Mouse (Mus musculus) limb, embryonic 13.5 days (tissue): ENCODE data around the gene Lactbl1. TPM values are rescaled to one million over a fixed set of nuclear protein-coding genes. Genes with fewer than 3 reads are reported as not detected.

Experiments
- ATAC-seq: fragments of 200-750 bp; cut with Nextera tagmentation; 2 replicates; pipeline ENCODE4 v1.8.0; 2017; ENCODE audit warnings: low read depth, moderate number of reproducible peaks, moderate TSS enrichment; ENCODE audit not compliant: low FRiP score
- H3K27ac ChIP-seq: fragments of 300-500 bp; sonication (generic); 2 replicates; pipeline ENCODE4 v1.5.1; 2015; ENCODE audit warnings: inconsistent platforms, mild to moderate bottlenecking, moderate library complexity
- H3K27me3 ChIP-seq: fragments of 300-500 bp; sonication (generic); 2 replicates; pipeline ENCODE4 v1.6.1; 2015; ENCODE audit warnings: mild to moderate bottlenecking, inconsistent platforms
- H3K36me3 ChIP-seq: fragments of 300-500 bp; sonication (generic); 2 replicates; pipeline ENCODE4 v1.6.1; 2015; ENCODE audit warnings: inconsistent platforms, mild to moderate bottlenecking, moderate library complexity
- H3K4me1 ChIP-seq: fragments of 300-500 bp; sonication (generic); 2 replicates; pipeline ENCODE4 v1.6.1; 2015; ENCODE audit warnings: inconsistent platforms
- H3K4me2 ChIP-seq: fragments of 300-500 bp; sonication (generic); replicated peaks from 2 replicates; pipeline ENCODE4 v1.6.1; 2015; ENCODE audit warnings: inconsistent platforms, mild to moderate bottlenecking, moderate library complexity
- H3K4me3 ChIP-seq: fragments of 300-500 bp; sonication (generic); 2 replicates; pipeline ENCODE4 v1.5.1; 2015; ENCODE audit warnings: moderate library complexity, mild to moderate bottlenecking, inconsistent platforms
- H3K9ac ChIP-seq: fragments of 300-500 bp; sonication (generic); 2 replicates; pipeline ENCODE4 v1.6.1; 2015; ENCODE audit warnings: mild to moderate bottlenecking, inconsistent platforms
- H3K9me3 ChIP-seq: fragments of 300-500 bp; sonication (generic); 2 replicates; pipeline ENCODE4 v1.6.1; 2016; ENCODE audit warnings: inconsistent platforms
- WGBS: fragments of 180-500 bp; shearing (Covaris S2); methylation state at CpG from one replicate; pipeline ENCODE4 v1.1.7; 2015; 5-methylcytosine and 5-hydroxymethylcytosine counted together
- polyA plus RNA-seq: library from polyadenylated mRNA; unstranded; fragments of >200 nt; fragmentation: Nextera tagmentation; extraction: Ambion mirVana; gene quantifications from 2 replicates; pipeline ENCODE4 v1.2.1, GENCODE M21; 2015

The Lactbl1 gene
- polyA plus RNA-seq, result 0.05 TPM in 1 of 2 replicates, not detected in the other

DNA sequence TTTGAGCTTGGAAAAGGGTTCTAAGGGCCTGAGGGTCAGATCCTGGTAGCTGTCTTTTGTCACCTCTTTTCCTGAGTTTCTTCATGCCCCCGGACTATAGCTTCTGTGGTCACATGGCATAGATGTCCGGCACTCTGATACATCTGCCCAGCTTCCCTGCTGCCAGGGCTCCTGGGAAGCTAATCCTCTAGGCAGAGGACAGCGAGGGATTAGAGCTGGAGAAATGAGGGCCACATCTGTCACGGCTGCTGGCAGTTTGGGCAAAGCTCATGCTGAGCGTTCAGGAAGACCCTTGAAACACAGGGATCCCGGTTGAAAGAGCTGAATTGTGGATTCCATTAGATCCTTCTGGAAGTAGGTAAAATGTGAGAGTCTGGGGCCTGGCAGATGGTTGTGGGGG lies at the start of gene Lactbl1:
Gene Lactbl1, plus strand, starts transcription at position 234 of the 400 bp plus-strand sequence.
- Histone ChIP-seq H3K36me3 (no peaks in the 10 kb centered on the region), H3K4me2 (no peak within 1 kb of the TSS), H3K4me3 (no peak within 1 kb of the TSS), H3K9me3 (no peaks in the 10 kb centered on the region), H3K27me3 (0 out of 2 replicates have a peak, but pooled peaks cover 7% of the 10 kb centered on the region), H3K9ac (peak within 1 kb of the TSS; percentile 19), H3K4me1 (no peaks in the 10 kb centered on the region), H3K27ac (no peak within 1 kb of the TSS)
- no peak for ATAC-seq
- WGBS, result 47% methylated on average over 6 of the region's 6 CpGs

DNA sequence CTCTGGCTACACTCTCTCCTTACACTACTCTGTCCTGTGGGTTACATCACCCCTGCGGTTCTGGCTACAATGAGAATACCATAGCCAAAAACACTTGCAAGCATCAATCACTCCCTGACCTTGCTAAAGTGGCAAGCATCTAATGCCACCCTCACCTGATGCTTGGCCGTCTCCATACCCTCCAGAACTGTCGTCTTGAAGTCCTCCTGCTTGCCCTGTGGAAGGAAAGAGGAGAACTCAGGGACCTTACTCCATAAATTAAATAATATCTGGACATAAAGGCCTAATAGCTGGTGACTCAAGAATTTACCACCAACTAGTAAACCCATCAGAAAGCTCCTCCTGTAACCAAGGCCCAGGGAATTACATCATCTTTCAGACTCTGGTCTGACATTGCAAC lies 40.5 kb upstream of the Lactbl1 start:
- Histone ChIP-seq H3K36me3 (peaks cover 17% of the 10 kb centered on the region), H3K4me3 (no peak overlapping the region), H3K9ac (no peak overlapping the region), H3K4me1 (peaks cover 20% of the 10 kb centered on the region), H3K27ac (no peak overlapping the region), H3K9me3 (no peaks in the 10 kb centered on the region), H3K27me3 (no peaks in the 10 kb centered on the region), H3K4me2 (no peak overlapping the region)
- ATAC-seq, result no peak
- 87% methylated on average over 3 of the region's 3 CpGs for WGBS

DNA sequence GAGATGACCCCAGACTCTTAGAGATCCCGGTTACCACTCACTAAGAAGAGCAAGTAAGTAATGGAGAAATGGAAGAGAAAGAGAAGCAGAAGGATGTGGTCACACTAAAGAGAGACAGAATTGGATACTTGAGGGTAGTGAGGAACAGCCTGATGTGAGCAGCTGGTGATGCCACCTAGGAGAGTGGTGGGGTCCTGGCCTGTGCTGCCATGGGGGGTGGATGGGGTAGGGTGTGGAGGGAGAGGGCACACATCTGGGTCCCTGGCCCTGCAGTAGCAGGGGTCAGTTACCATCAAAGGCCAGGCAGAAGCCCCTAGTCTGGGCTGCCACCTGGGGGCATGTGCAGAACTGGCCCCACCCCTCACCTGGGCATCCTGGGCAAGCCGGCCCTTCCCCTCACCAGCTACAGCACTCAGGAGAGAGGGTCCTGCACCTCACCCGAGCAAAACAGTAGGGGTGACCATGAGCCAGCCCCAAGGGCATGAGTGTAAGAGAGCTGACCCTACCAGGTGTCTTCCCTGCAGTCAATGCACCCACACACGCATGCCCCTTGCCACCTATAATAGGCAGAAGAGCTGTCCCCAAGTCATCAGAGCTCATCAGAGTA lies 35.1 kb upstream of the Lactbl1 start:
- Histone ChIP-seq H3K9me3 (no peaks in the 10 kb centered on the region), H3K27ac (no peak overlapping the region), H3K36me3 (peaks cover 31% of the 10 kb centered on the region), H3K9ac (no peak overlapping the region), H3K4me2 (no peak overlapping the region), H3K4me1 (peaks cover 18% of the 10 kb centered on the region; the same call in 1 of the 2 replicates), H3K4me3 (no peak overlapping the region), H3K27me3 (no peaks in the 10 kb centered on the region)
- WGBS, result 80% methylated on average over 4 of the region's 4 CpGs
- no peak for ATAC-seq

DNA sequence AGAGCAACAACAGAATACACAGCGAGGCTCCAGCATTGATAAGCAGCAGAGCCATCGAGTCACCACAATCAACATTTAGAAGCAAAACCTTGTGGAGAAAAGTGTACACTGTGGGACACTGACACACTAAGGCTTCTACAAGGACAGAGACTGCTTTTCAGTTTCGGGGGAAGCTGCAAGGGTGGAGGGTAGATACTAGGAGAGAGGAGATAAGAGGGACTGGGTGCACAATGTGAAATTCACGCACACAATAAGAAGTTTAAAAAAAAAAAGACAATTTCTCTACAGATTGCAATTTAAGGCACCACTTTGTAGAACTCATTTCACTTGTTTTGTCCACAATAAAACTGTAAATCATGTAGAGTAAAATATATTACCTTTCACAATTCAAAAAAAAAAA lies 34.4 kb upstream of the Lactbl1 start:
- H3K9ac ChIP-seq, result no peak overlapping the region
- no peak overlapping the region for H3K4me3 ChIP-seq
- no peaks in the 10 kb centered on the region for H3K9me3 ChIP-seq
- no peak overlapping the region for H3K4me2 ChIP-seq
- H3K4me1 ChIP-seq, result peaks cover 12% of the 10 kb centered on the region; the same call in 1 of the 2 replicates
- H3K27ac ChIP-seq, result no peak overlapping the region
- H3K27me3 ChIP-seq, result no peaks in the 10 kb centered on the region
- peaks cover 31% of the 10 kb centered on the region for H3K36me3 ChIP-seq
- no peak for ATAC-seq
- 94% methylated on average over 4 of the region's 4 CpGs for WGBS

DNA sequence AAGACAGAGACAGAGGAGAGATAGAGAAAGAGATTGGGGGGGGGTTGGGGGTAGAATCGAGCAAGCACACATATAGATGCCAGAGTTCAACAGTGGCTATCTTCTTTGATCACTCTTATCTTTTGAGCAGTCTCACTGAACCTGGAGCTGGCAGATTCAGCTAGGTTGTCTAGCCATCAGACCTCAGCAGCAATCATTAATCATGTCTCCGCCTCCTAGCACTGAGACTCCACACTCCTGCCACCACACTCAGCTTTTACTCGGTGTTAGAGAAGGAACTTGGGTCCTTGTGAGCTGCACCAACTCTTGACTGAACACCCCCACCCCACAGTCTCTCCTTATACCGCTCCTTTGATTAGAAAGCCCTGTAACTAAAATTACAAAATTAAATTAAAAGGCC lies 30.3 kb upstream of the Lactbl1 start:
- no peak overlapping the region for H3K4me3 ChIP-seq
- no peak overlapping the region for H3K4me2 ChIP-seq
- peaks cover 13% of the 10 kb centered on the region; the same call in 1 of the 2 replicates for H3K4me1 ChIP-seq
- H3K9me3 ChIP-seq, result no peaks in the 10 kb centered on the region
- no peak overlapping the region for H3K9ac ChIP-seq
- no peak overlapping the region for H3K27ac ChIP-seq
- H3K36me3 ChIP-seq, result peaks cover 23% of the 10 kb centered on the region
- H3K27me3 ChIP-seq, result no peaks in the 10 kb centered on the region
- no peak for ATAC-seq
- WGBS, result 66% methylated on average over 4 of the region's 4 CpGs

DNA sequence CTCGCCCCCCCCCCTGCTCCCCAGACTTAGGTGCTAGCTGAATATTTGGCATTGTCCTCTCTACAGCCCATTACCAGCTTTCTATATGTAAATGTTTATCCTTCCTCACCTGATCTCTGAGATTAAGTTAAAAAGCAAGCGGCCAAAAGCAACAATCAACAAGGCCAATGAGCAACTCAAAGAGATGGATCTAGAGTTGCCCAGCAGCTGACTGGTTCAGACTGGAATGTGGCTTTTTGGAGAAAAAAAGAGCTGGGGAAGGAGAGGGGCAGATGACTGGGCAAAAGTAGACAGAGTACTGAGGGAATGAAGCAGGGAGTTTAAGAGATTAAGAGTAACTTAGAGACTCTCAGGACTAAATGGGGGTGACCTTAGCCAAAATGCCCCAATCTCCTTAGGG lies 28.4 kb upstream of the Lactbl1 start:
- H3K4me2 ChIP-seq, result no peak overlapping the region
- WGBS, result 85% methylated on average over 2 of the region's 2 CpGs
- no peak for ATAC-seq
- peaks cover 13% of the 10 kb centered on the region; the same call in 1 of the 2 replicates for H3K4me1 ChIP-seq
- H3K27me3 ChIP-seq, result no peaks in the 10 kb centered on the region
- no peaks in the 10 kb centered on the region for H3K9me3 ChIP-seq
- no peak overlapping the region for H3K27ac ChIP-seq
- H3K36me3 ChIP-seq, result peaks cover 16% of the 10 kb centered on the region
- H3K4me3 ChIP-seq, result no peak overlapping the region
- H3K9ac ChIP-seq, result no peak overlapping the region

DNA sequence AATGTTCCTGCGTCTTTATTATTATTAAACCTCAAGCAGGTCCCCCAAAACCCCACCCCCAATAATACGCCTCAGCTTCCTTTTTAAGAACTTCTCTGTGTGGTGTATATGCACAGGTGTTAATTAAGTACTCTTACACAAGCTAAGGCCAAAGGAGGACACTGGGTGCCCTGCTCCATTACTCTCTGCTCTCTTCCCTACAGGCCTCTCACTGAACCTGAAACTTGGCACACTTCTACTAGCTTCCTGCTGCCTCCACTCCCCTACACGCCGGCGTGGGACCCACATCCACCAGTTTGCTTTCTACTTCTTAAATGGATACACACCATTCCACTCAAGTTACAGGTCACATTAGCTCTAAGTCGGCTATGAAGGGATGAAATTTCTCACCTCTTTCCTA lies 27.2 kb upstream of the Lactbl1 start:
- peaks cover 10% of the 10 kb centered on the region for H3K36me3 ChIP-seq
- no peaks in the 10 kb centered on the region for H3K9me3 ChIP-seq
- ATAC-seq, result no peak
- 81% methylated on average over 6 of the region's 6 CpGs for WGBS
- no peaks in the 10 kb centered on the region for H3K27me3 ChIP-seq
- no peak overlapping the region for H3K9ac ChIP-seq
- H3K4me2 ChIP-seq, result no peak overlapping the region
- H3K4me1 ChIP-seq, result peaks cover 15% of the 10 kb centered on the region; the same call in 1 of the 2 replicates
- no peak overlapping the region for H3K27ac ChIP-seq
- H3K4me3 ChIP-seq, result no peak overlapping the region

DNA sequence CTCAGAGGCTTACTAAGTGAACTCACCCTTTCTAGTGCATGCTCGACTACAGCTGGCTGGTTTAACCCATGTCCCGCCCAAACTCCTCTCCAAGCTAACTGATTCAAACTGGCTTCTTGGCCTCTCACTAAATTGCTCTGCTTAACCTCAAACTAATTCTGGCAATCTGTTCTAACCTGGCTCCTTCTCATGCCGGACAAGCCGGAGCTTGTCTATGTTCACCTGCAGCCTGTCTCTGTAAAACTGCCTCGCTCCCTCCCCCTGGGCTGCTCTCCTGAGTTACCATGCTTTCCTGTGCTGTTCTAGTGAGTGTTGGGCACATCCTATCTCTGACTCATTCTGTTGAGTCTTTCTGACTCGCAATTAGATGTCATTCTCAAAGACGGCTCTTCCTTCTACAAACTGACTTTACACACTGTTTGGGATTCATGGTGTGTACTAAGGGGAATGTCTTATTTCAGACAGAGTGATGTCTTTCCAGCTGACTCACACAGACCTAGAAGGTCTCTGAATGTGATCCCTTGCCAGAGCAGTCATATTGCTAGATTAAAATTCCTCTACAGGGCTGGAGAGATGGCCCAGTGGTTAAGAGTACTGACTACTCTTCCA lies 24.0 kb upstream of the Lactbl1 start:
- no peak for ATAC-seq
- peaks cover 21% of the 10 kb centered on the region for H3K4me1 ChIP-seq
- no peaks in the 10 kb centered on the region for H3K9me3 ChIP-seq
- H3K4me3 ChIP-seq, result no peak overlapping the region
- no peak overlapping the region for H3K4me2 ChIP-seq
- WGBS, result 89% methylated on average over 7 of the region's 7 CpGs
- no peaks in the 10 kb centered on the region for H3K27me3 ChIP-seq
- H3K9ac ChIP-seq, result no peak overlapping the region
- H3K27ac ChIP-seq, result no peak overlapping the region
- H3K36me3 ChIP-seq, result no peaks in the 10 kb centered on the region; the same call in 1 of the 2 replicates

DNA sequence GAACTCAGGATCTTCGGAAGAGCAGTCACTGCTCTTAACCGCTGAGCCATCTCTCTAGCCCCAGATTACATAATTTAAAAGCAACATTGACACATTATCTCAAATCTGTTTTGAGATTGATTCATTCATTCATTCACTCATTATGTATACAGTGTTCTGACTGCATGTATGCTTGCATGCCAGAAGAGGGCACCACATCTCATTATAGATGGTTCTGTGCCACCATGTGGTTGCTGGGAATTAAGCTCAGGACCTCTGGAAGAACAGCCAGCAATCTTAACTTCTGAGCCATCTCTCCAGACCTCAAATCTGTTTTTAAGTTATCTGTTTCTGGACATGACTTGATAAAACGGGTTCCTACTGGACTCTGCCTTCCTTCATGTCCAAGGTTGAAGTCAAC lies 22.6 kb upstream of the Lactbl1 start:
- no peaks in the 10 kb centered on the region for H3K9me3 ChIP-seq
- no peak for ATAC-seq
- H3K4me1 ChIP-seq, result peaks cover 13% of the 10 kb centered on the region
- H3K36me3 ChIP-seq, result no peaks in the 10 kb centered on the region; the same call in 1 of the 2 replicates
- no peak overlapping the region for H3K4me3 ChIP-seq
- WGBS, result 98% methylated on average over 3 of the region's 3 CpGs
- H3K9ac ChIP-seq, result no peak overlapping the region
- H3K4me2 ChIP-seq, result peak overlapping the region; percentile 69; the same call in 1 of the 2 replicates
- no peak overlapping the region for H3K27ac ChIP-seq
- no peaks in the 10 kb centered on the region for H3K27me3 ChIP-seq

DNA sequence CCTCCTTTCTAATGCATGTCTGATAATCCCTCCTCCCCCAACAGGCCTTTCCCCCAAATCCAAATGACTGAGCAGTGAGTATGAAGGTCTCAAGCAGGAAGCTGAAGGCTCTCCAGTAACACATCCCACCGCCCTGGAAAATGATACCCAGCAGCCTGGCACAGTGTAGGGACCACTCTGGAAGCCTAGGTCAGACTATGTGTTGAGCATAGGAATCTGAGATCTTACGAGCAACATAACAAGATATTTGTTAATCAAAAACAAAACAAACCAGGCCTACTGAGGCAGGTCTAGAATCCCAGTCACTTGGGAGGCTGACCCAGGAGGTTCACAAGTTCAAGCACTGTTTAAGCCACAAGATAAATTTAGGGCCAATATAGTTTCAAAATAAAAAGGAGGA lies 21.9 kb upstream of the Lactbl1 start:
- 88% methylated on average over 2 of the region's 2 CpGs for WGBS
- no peaks in the 10 kb centered on the region for H3K27me3 ChIP-seq
- ATAC-seq, result no peak
- H3K4me1 ChIP-seq, result peaks cover 13% of the 10 kb centered on the region
- H3K9me3 ChIP-seq, result no peaks in the 10 kb centered on the region
- no peak overlapping the region for H3K9ac ChIP-seq
- H3K27ac ChIP-seq, result no peak overlapping the region
- peak overlapping the region; percentile 98 for H3K4me3 ChIP-seq
- peak overlapping the region; percentile 69 for H3K4me2 ChIP-seq
- no peaks in the 10 kb centered on the region; the same call in 1 of the 2 replicates for H3K36me3 ChIP-seq

DNA sequence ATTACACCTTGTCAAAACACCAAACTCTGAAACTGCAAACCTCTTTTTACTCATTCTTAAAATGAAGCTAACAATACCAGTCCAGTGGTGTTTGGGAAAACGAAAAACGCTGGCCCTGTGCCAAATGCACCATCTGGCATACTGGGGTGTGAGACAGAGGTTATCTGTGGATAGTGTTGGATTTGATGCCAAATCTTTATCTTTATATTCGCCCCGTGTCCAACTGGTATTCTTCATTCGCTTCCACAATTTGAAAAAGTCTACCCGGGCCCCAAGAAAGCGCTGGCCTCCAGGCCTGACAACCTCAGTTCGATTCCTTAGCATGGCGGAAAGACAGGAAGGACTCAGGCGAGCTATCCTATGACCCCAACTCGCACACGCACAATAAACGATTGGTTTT lies 20.9 kb upstream of the Lactbl1 start:
- Histone ChIP-seq H3K27ac (peak overlapping the region; percentile 91; the same call in 1 of the 2 replicates), H3K4me3 (peak overlapping the region; percentile 98), H3K27me3 (no peaks in the 10 kb centered on the region), H3K36me3 (no peaks in the 10 kb centered on the region; the same call in 1 of the 2 replicates), H3K4me2 (peak overlapping the region; percentile 69), H3K4me1 (peaks cover 13% of the 10 kb centered on the region), H3K9me3 (no peaks in the 10 kb centered on the region), H3K9ac (peak overlapping the region; percentile 100)
- ATAC-seq, result no peak; the same call in 1 of the 2 replicates
- 2% methylated on average over 13 of the region's 13 CpGs for WGBS

DNA sequence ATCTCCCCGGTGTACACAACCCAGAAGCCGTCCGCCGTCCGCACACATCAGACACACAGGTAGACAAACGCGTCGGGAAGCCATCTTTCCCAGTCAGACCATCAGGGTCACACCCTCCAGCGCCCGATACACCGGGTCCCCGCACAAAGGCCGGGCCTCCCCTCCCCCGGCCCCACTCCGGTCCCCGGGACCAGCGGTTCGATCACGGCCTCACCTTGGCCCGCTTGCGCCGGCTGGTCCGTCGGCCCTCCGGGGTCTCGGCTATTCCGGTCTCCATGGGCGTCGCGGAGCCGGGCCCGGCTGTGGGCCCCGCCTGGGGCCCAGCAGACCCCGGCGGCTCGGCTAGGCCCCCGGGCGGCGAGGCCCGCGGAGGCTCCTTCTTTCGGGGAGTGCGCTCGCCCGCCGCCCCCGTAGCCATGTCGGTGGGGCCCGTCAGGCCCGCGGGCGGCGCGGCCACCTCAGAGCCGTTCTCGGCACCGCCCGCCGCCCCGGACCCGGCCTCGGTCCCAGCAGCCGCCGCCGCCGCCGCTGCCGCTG lies 20.3 kb upstream of the Lactbl1 start:
- Histone ChIP-seq H3K27ac (peak overlapping the region; percentile 91), H3K4me1 (peaks cover 13% of the 10 kb centered on the region), H3K27me3 (no peaks in the 10 kb centered on the region), H3K36me3 (no peaks in the 10 kb centered on the region; the same call in 1 of the 2 replicates), H3K4me2 (peak overlapping the region; percentile 69), H3K4me3 (peak overlapping the region; percentile 98), H3K9me3 (no peaks in the 10 kb centered on the region), H3K9ac (peak overlapping the region; percentile 100)
- under 1% methylated on average over 49 of the region's 68 CpGs for WGBS
- ATAC-seq, result peak; percentile 45; the same call in 1 of the 2 replicates
